Mouse (Mus musculus) macrophage (primary cell): ENCODE data around the gene Fkbp4. TPM values are rescaled to one million over a fixed set of nuclear protein-coding genes. Genes with fewer than 3 reads are reported as not detected.

Experiments used
- H3K27ac ChIP-seq: fragments of 350-480 bp; formaldehyde crosslinking; 2 replicates; pipeline ENCODE4 v1.9.0; 2021
- H3K36me3 ChIP-seq: fragments of 350-480 bp; formaldehyde crosslinking; 2 replicates; pipeline ENCODE4 v1.9.0; 2021; ENCODE audit errors: inconsistent target
- H3K4me3 ChIP-seq: fragments of 350-480 bp; formaldehyde crosslinking; 2 replicates; pipeline ENCODE4 v1.9.0; 2021; ENCODE audit errors: inconsistent target
- H3K79me2 ChIP-seq: fragments of 350-480 bp; formaldehyde crosslinking; 2 replicates; pipeline ENCODE4 v1.9.0; 2021; ENCODE audit errors: inconsistent target
- WGBS: methylation state at CpG from one replicate; pipeline ENCODE4 v1.1.7; 2026; ENCODE audit warnings: inconsistent platforms; ENCODE audit not compliant: missing documents; 5-methylcytosine and 5-hydroxymethylcytosine counted together
- polyA plus RNA-seq: library from polyadenylated mRNA; stranded (reverse); fragments of 250-400 nt; gene quantifications from 3 replicates; pipeline ENCODE4 v1.2.4, GENCODE M21; 2018; ENCODE audit warnings: inconsistent platforms

Gene Fkbp4
- polyA plus RNA-seq, 1 experiment from 2014 or later = 49.4 TPM

GRCm38 (mm10) chr6:128425046-128425445, 13.4 kb downstream of the Fkbp4 start:
- peak overlapping the region; percentile 72 for H3K4me3 ChIP-seq
- 38% methylated on average over 9 of the region's 9 CpGs for WGBS
- H3K79me2 ChIP-seq = peaks cover 5% of the 10 kb centered on the region; the same call in 1 of the 2 replicates
- H3K36me3 ChIP-seq = peaks cover 2% of the 10 kb centered on the region; the same call in 1 of the 2 replicates
- peak overlapping the region; percentile 92 for H3K27ac ChIP-seq

- Histone ChIP-seq H3K4me3 (peak within 1 kb of the TSS; percentile 72), H3K27ac (peak within 1 kb of the TSS; percentile 92), H3K36me3 (no peaks in the 10 kb centered on the region), H3K79me2 (peaks cover 5% of the 10 kb centered on the region; the same call in 1 of the 2 replicates)
- under 1% methylated on average over 42 of the region's 42 CpGs for WGBS
These were observed 14.0 kb downstream of the Fkbp4 start, which contains the start of gene Itfg2 for GRCm38 (mm10) chr6:128424269-128425019. TSS of gene Itfg2 (minus strand) at chr6:128424931.

GRCm38 (mm10) chr6:128423496-128424268, 14.8 kb downstream of the Fkbp4 start:
- Histone ChIP-seq H3K27ac (peak overlapping the region; percentile 92), H3K4me3 (peak overlapping the region; percentile 72), H3K79me2 (peaks cover 5% of the 10 kb centered on the region; the same call in 1 of the 2 replicates), H3K36me3 (no peaks in the 10 kb centered on the region)
- 33% methylated on average over 13 of the region's 16 CpGs for WGBS

GRCm38 (mm10) chr6:128421480-128421879, 17.0 kb downstream of the Fkbp4 start:
- no peaks in the 10 kb centered on the region for H3K36me3 ChIP-seq
- H3K4me3 ChIP-seq = no peak overlapping the region
- WGBS = 92% methylated on average over 3 of the region's 3 CpGs
- H3K79me2 ChIP-seq = peaks cover 5% of the 10 kb centered on the region; the same call in 1 of the 2 replicates
- H3K27ac ChIP-seq = no peak overlapping the region

- H3K79me2 ChIP-seq = peaks cover 5% of the 10 kb centered on the region; the same call in 1 of the 2 replicates
- no peak overlapping the region for H3K4me3 ChIP-seq
- no peaks in the 10 kb centered on the region for H3K36me3 ChIP-seq
- H3K27ac ChIP-seq = no peak overlapping the region
- 62% methylated on average over 2 of the region's 2 CpGs for WGBS
These were observed 17.4 kb downstream of the Fkbp4 start for GRCm38 (mm10) chr6:128421036-128421435.

- H3K4me3 ChIP-seq = no peak overlapping the region
- H3K27ac ChIP-seq = no peak overlapping the region
- H3K36me3 ChIP-seq = no peaks in the 10 kb centered on the region
- 88% methylated on average over 1 of the region's 1 CpGs for WGBS
- H3K79me2 ChIP-seq = no peaks in the 10 kb centered on the region
These were observed 20.4 kb downstream of the Fkbp4 start for GRCm38 (mm10) chr6:128418076-128418475.

- Histone ChIP-seq H3K27ac (no peak overlapping the region), H3K4me3 (no peak overlapping the region), H3K79me2 (no peaks in the 10 kb centered on the region), H3K36me3 (no peaks in the 10 kb centered on the region)
- 94% methylated on average over 5 of the region's 5 CpGs for WGBS
These were observed 22.3 kb downstream of the Fkbp4 start for GRCm38 (mm10) chr6:128416169-128416568.

- Histone ChIP-seq H3K79me2 (no peaks in the 10 kb centered on the region), H3K36me3 (no peaks in the 10 kb centered on the region), H3K4me3 (no peak overlapping the region), H3K27ac (no peak overlapping the region)
- 28% methylated on average over 3 of the region's 3 CpGs for WGBS
These were observed 27.4 kb downstream of the Fkbp4 start for GRCm38 (mm10) chr6:128411115-128411514.

GRCm38 (mm10) chr6:128410305-128410704, 28.2 kb downstream of the Fkbp4 start:
- H3K36me3 ChIP-seq = no peaks in the 10 kb centered on the region
- 96% methylated on average over 13 of the region's 13 CpGs for WGBS
- H3K79me2 ChIP-seq = no peaks in the 10 kb centered on the region

GRCm38 (mm10) chr6:128408544-128409125, 29.8 kb downstream of the Fkbp4 start:
- WGBS = 58% methylated on average over 7 of the region's 7 CpGs
- Histone ChIP-seq H3K79me2 (no peaks in the 10 kb centered on the region), H3K27ac (no peak overlapping the region), H3K4me3 (no peak overlapping the region), H3K36me3 (no peaks in the 10 kb centered on the region)

More at GRCm38 (mm10) chr6:128410305-128410704, 28.2 kb downstream of the Fkbp4 start:
- no peak overlapping the region for H3K4me3 ChIP-seq
- H3K27ac ChIP-seq = no peak overlapping the region

GRCm38 (mm10) chr6:128404708-128405107, 33.8 kb downstream of the Fkbp4 start:
- Histone ChIP-seq H3K4me3 (no peak overlapping the region), H3K79me2 (no peaks in the 10 kb centered on the region), H3K27ac (no peak overlapping the region), H3K36me3 (no peaks in the 10 kb centered on the region)
- 45% methylated on average over 5 of the region's 5 CpGs for WGBS

- no peaks in the 10 kb centered on the region for H3K79me2 ChIP-seq
- H3K4me3 ChIP-seq = no peak overlapping the region
- no peaks in the 10 kb centered on the region for H3K36me3 ChIP-seq
- 85% methylated on average over 15 of the region's 21 CpGs for WGBS
- no peak overlapping the region for H3K27ac ChIP-seq
These were observed 38.9 kb downstream of the Fkbp4 start for GRCm38 (mm10) chr6:128399421-128400185.

GRCm38 (mm10) chr6:128398996-128399395, 39.5 kb downstream of the Fkbp4 start, which contains the start of gene Nrip2:
TSS of gene Nrip2 (plus strand) at chr6:128399296.
- H3K36me3 ChIP-seq = no peaks in the 10 kb centered on the region
- H3K79me2 ChIP-seq = no peaks in the 10 kb centered on the region
- H3K4me3 ChIP-seq = no peak within 1 kb of the TSS
- H3K27ac ChIP-seq = no peak within 1 kb of the TSS
- 90% methylated on average over 3 of the region's 3 CpGs for WGBS
